Mouse (Mus musculus): ENCODE measurements around the gene Dgkh. TPM values are rescaled to one million over a fixed set of nuclear protein-coding genes. Genes with fewer than 3 reads are reported as not detected.
A peak's percentile ranks its signal among the peaks of the same experiment; 100 is the strongest.

Gene Dgkh
- polyA plus RNA-seq, 1 experiment = 6.9 TPM

- Histone ChIP-seq H3K4me1 (ENCODE audit: control insufficient read depth, insufficient read depth, low read length) (peaks cover 2% of the 10 kb centered on the region; the same call in 1 of the 2 replicates), H3K27ac (ENCODE audit: control insufficient read depth, insufficient read depth, low read depth, low read length, poor library complexity) (no peak overlapping the region), H3K4me3 (replicated peaks; ENCODE audit: control insufficient read depth, low read depth, low read length) (no peak overlapping the region)
- TF ChIP-seq POLR2A (IDR thresholded peaks at IDR 0.05; ENCODE audit: borderline replicate concordance, control insufficient read depth, low read depth, low read length) (no peak), CTCF (IDR thresholded peaks at IDR 0.05; ENCODE audit: control insufficient read depth, insufficient read depth, low read length) (no peak)
- WGBS = 85% methylated on average over 8 of the region's 8 CpGs
Measured at GRCm38 (mm10) chr14:78694121-78694520, 38.5 kb downstream of the Dgkh start.

GRCm38 (mm10) chr14:78692602-78693001 lies 40.0 kb downstream of the Dgkh start:
- TF ChIP-seq CTCF (IDR thresholded peaks at IDR 0.05; ENCODE audit: control insufficient read depth, insufficient read depth, low read length) (no peak), POLR2A (IDR thresholded peaks at IDR 0.05; ENCODE audit: borderline replicate concordance, control insufficient read depth, low read depth, low read length) (no peak)
- no peaks in the 10 kb centered on the region for H3K4me1 ChIP-seq (ENCODE audit: control insufficient read depth, insufficient read depth, low read length)
- H3K4me3 ChIP-seq (replicated peaks; ENCODE audit: control insufficient read depth, low read depth, low read length) = no peak overlapping the region
- H3K27ac ChIP-seq (ENCODE audit: control insufficient read depth, insufficient read depth, low read depth, low read length, poor library complexity) = no peak overlapping the region
- 41% methylated on average over 4 of the region's 4 CpGs for WGBS

GRCm38 (mm10) chr14:78691926-78692487 lies 40.6 kb downstream of the Dgkh start:
- Histone ChIP-seq H3K4me3 (replicated peaks; ENCODE audit: control insufficient read depth, low read depth, low read length) (peak overlapping the region; percentile 1), H3K27ac (ENCODE audit: control insufficient read depth, insufficient read depth, low read depth, low read length, poor library complexity) (peak overlapping the region; percentile 64), H3K4me1 (ENCODE audit: control insufficient read depth, insufficient read depth, low read length) (no peaks in the 10 kb centered on the region)
- 30% methylated on average over 5 of the region's 5 CpGs for WGBS
- TF ChIP-seq POLR2A (IDR thresholded peaks at IDR 0.05; ENCODE audit: borderline replicate concordance, control insufficient read depth, low read depth, low read length) (no peak), CTCF (IDR thresholded peaks at IDR 0.05; ENCODE audit: control insufficient read depth, insufficient read depth, low read length) (no peak)

GRCm38 (mm10) chr14:78690883-78691282 lies 41.7 kb downstream of the Dgkh start:
- H3K4me3 ChIP-seq (replicated peaks; ENCODE audit: control insufficient read depth, low read depth, low read length) = no peak overlapping the region
- TF ChIP-seq POLR2A (IDR thresholded peaks at IDR 0.05; ENCODE audit: borderline replicate concordance, control insufficient read depth, low read depth, low read length) (no peak), CTCF (IDR thresholded peaks at IDR 0.05; ENCODE audit: control insufficient read depth, insufficient read depth, low read length) (no peak)
- 85% methylated on average over 1 of the region's 1 CpGs for WGBS
- H3K4me1 ChIP-seq (ENCODE audit: control insufficient read depth, insufficient read depth, low read length) = no peaks in the 10 kb centered on the region
- no peak overlapping the region for H3K27ac ChIP-seq (ENCODE audit: control insufficient read depth, insufficient read depth, low read depth, low read length, poor library complexity)

- Histone ChIP-seq H3K4me3 (replicated peaks; ENCODE audit: control insufficient read depth, low read depth, low read length) (no peak overlapping the region), H3K4me1 (ENCODE audit: control insufficient read depth, insufficient read depth, low read length) (no peaks in the 10 kb centered on the region), H3K27ac (ENCODE audit: control insufficient read depth, insufficient read depth, low read depth, low read length, poor library complexity) (no peak overlapping the region)
- TF ChIP-seq CTCF (IDR thresholded peaks at IDR 0.05; ENCODE audit: control insufficient read depth, insufficient read depth, low read length) (no peak), POLR2A (IDR thresholded peaks at IDR 0.05; ENCODE audit: borderline replicate concordance, control insufficient read depth, low read depth, low read length) (no peak)
- 78% methylated on average over 4 of the region's 4 CpGs for WGBS
Measured at GRCm38 (mm10) chr14:78690387-78690786, 42.2 kb downstream of the Dgkh start.

- Histone ChIP-seq H3K4me1 (ENCODE audit: control insufficient read depth, insufficient read depth, low read length) (no peaks in the 10 kb centered on the region), H3K27ac (ENCODE audit: control insufficient read depth, insufficient read depth, low read depth, low read length, poor library complexity) (no peak overlapping the region), H3K4me3 (replicated peaks; ENCODE audit: control insufficient read depth, low read depth, low read length) (no peak overlapping the region)
- TF ChIP-seq POLR2A (IDR thresholded peaks at IDR 0.05; ENCODE audit: borderline replicate concordance, control insufficient read depth, low read depth, low read length) (no peak), CTCF (IDR thresholded peaks at IDR 0.05; ENCODE audit: control insufficient read depth, insufficient read depth, low read length) (no peak)
- 87% methylated on average over 9 of the region's 9 CpGs for WGBS
Measured at GRCm38 (mm10) chr14:78689950-78690349, 42.6 kb downstream of the Dgkh start.

GRCm38 (mm10) chr14:78687716-78688115 lies 44.9 kb downstream of the Dgkh start:
- no peak overlapping the region for H3K27ac ChIP-seq (ENCODE audit: control insufficient read depth, insufficient read depth, low read depth, low read length, poor library complexity)
- WGBS = 65% methylated on average over 4 of the region's 4 CpGs
- H3K4me3 ChIP-seq (replicated peaks; ENCODE audit: control insufficient read depth, low read depth, low read length) = no peak overlapping the region
- TF ChIP-seq POLR2A (IDR thresholded peaks at IDR 0.05; ENCODE audit: borderline replicate concordance, control insufficient read depth, low read depth, low read length) = no peak
- TF ChIP-seq CTCF (IDR thresholded peaks at IDR 0.05; ENCODE audit: control insufficient read depth, insufficient read depth, low read length) = no peak
- no peaks in the 10 kb centered on the region for H3K4me1 ChIP-seq (ENCODE audit: control insufficient read depth, insufficient read depth, low read length)

- TF ChIP-seq POLR2A (IDR thresholded peaks at IDR 0.05; ENCODE audit: borderline replicate concordance, control insufficient read depth, low read depth, low read length) (no peak), CTCF (IDR thresholded peaks at IDR 0.05; ENCODE audit: control insufficient read depth, insufficient read depth, low read length) (no peak)
- Histone ChIP-seq H3K4me3 (replicated peaks; ENCODE audit: control insufficient read depth, low read depth, low read length) (no peak overlapping the region), H3K27ac (ENCODE audit: control insufficient read depth, insufficient read depth, low read depth, low read length, poor library complexity) (no peak overlapping the region), H3K4me1 (ENCODE audit: control insufficient read depth, insufficient read depth, low read length) (no peaks in the 10 kb centered on the region)
- WGBS = 77% methylated on average over 6 of the region's 6 CpGs
Measured at GRCm38 (mm10) chr14:78686701-78687100, 45.9 kb downstream of the Dgkh start.

GRCm38 (mm10) chr14:78684171-78684570 lies 48.4 kb downstream of the Dgkh start:
- 58% methylated on average over 4 of the region's 4 CpGs for WGBS
- no peak overlapping the region for H3K4me3 ChIP-seq (replicated peaks; ENCODE audit: control insufficient read depth, low read depth, low read length)
- no peak for TF ChIP-seq POLR2A (IDR thresholded peaks at IDR 0.05; ENCODE audit: borderline replicate concordance, control insufficient read depth, low read depth, low read length)
- no peak for TF ChIP-seq CTCF (IDR thresholded peaks at IDR 0.05; ENCODE audit: control insufficient read depth, insufficient read depth, low read length)

More at GRCm38 (mm10) chr14:78684171-78684570, 48.4 kb downstream of the Dgkh start:
- Histone ChIP-seq H3K4me1 (ENCODE audit: control insufficient read depth, insufficient read depth, low read length) (no peaks in the 10 kb centered on the region), H3K27ac (ENCODE audit: control insufficient read depth, insufficient read depth, low read depth, low read length, poor library complexity) (no peak overlapping the region)
